Mouse (Mus musculus) lung, postnatal 36 days (tissue): ENCODE data around the gene Cmya5.

Experiments used
- DNase-seq: peaks from one replicate; pipeline ENCODE4 v3.0.0; 2022; ENCODE audit warnings: mixed read lengths

The Cmya5 gene

GRCm38 (mm10) chr13:93060437-93060836 lies 84.1 kb downstream of the Cmya5 start:
- no peak for DNase-seq

- DNase-seq, result no peak
Observed at GRCm38 (mm10) chr13:93058551-93059011, 85.9 kb downstream of the Cmya5 start.

GRCm38 (mm10) chr13:93057492-93058260 lies 86.8 kb downstream of the Cmya5 start:
- DNase-seq, result no peak

- DNase-seq, result no peak
Observed at GRCm38 (mm10) chr13:93056091-93056490, 88.4 kb downstream of the Cmya5 start.

GRCm38 (mm10) chr13:93051483-93051882 lies 93.0 kb downstream of the Cmya5 start:
- no peak for DNase-seq

- DNase-seq, result no peak
Observed at GRCm38 (mm10) chr13:93041021-93041420, 103.5 kb downstream of the Cmya5 start.

GRCm38 (mm10) chr13:93036218-93036617 lies 108.3 kb downstream of the Cmya5 start:
- DNase-seq, result no peak

GRCm38 (mm10) chr13:93029337-93029736 lies 115.2 kb downstream of the Cmya5 start:
- DNase-seq, result no peak

- no peak for DNase-seq
Observed at GRCm38 (mm10) chr13:93024837-93025236, 119.7 kb downstream of the Cmya5 start.

GRCm38 (mm10) chr13:93022158-93022557 lies 122.4 kb downstream of the Cmya5 start:
- no peak for DNase-seq

GRCm38 (mm10) chr13:93012952-93013351 lies 131.6 kb downstream of the Cmya5 start:
- no peak for DNase-seq

GRCm38 (mm10) chr13:93011315-93011714 lies 133.2 kb downstream of the Cmya5 start:
- DNase-seq, result no peak

- DNase-seq, result no peak
Observed at GRCm38 (mm10) chr13:93010524-93010923, 134.0 kb downstream of the Cmya5 start.

- DNase-seq, result no peak
Observed at GRCm38 (mm10) chr13:93007078-93007477, 137.4 kb downstream of the Cmya5 start.

GRCm38 (mm10) chr13:93006347-93006746 lies 138.2 kb downstream of the Cmya5 start:
- no peak for DNase-seq

GRCm38 (mm10) chr13:93004003-93004402 lies 140.5 kb downstream of the Cmya5 start:
- DNase-seq, result no peak

GRCm38 (mm10) chr13:93002456-93002855 lies 142.1 kb downstream of the Cmya5 start:
- DNase-seq, result no peak

GRCm38 (mm10) chr13:93000640-93001351 lies 143.7 kb downstream of the Cmya5 start:
- DNase-seq, result no peak

GRCm38 (mm10) chr13:92999860-93000259 lies 144.7 kb downstream of the Cmya5 start:
- DNase-seq, result no peak

GRCm38 (mm10) chr13:92994743-92995142 lies 149.8 kb downstream of the Cmya5 start:
- DNase-seq, result no peak

GRCm38 (mm10) chr13:92992823-92993222 lies 151.7 kb downstream of the Cmya5 start:
- DNase-seq, result no peak
